Mouse (Mus musculus) small intestine, adult 2 months (tissue): Measurements from ENCODE around the gene Eif4a3.

Source experiments
- CTCF ChIP-seq: fragments of 200-500 bp; IDR thresholded peaks from 2 replicates; pipeline ENCODE4 v1.5.1; 2012; ENCODE audit warnings: low read depth, mild to moderate bottlenecking, control low read depth, inconsistent platforms, low read length, moderate library complexity, mixed read lengths; ENCODE audit not compliant: insufficient replicate concordance, insufficient read length; ENCODE audit errors: extremely low read depth
- POLR2A ChIP-seq: fragments of 200-500 bp; IDR thresholded peaks from 2 replicates; pipeline ENCODE4 v1.6.1; 2012; ENCODE audit warnings: low read depth, mild to moderate bottlenecking, control low read depth, inconsistent platforms, low read length, moderate library complexity

DNA sequence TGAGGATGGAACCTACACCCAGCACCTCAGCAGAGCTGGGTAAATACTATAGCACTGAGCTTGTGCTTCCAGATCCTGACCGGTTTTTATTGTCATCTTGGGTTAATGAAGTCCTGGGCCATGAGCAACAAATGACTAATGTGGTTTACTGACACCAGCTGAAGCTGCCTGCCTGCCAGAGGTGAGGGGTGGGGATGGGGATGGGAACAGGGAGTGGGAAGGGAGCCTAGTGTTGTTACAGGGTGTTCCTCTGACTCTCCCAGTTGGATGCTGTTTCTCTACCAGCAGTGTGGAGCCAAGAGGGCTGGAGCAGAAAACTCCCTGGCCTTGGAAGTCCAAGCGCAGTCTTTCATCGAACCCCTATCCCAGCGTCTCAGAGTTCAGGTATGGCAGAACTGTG, 16.8 kb upstream of the Eif4a3 start:
- TF ChIP-seq POLR2A (no peak), CTCF (no peak)
